Mouse (Mus musculus) small intestine, adult 2 months (tissue): ENCODE measurements around the gene Efna1.

Experiments used
- CTCF ChIP-seq: fragments of 200-500 bp; IDR thresholded peaks from 2 replicates; pipeline ENCODE4 v1.5.1; 2012; ENCODE audit warnings: low read depth, mild to moderate bottlenecking, control low read depth, inconsistent platforms, low read length, moderate library complexity, mixed read lengths; ENCODE audit not compliant: insufficient replicate concordance, insufficient read length; ENCODE audit errors: extremely low read depth
- POLR2A ChIP-seq: fragments of 200-500 bp; IDR thresholded peaks from 2 replicates; pipeline ENCODE4 v1.6.1; 2012; ENCODE audit warnings: low read depth, mild to moderate bottlenecking, control low read depth, inconsistent platforms, low read length, moderate library complexity

- no peak for TF ChIP-seq POLR2A
- TF ChIP-seq CTCF = no peak
Measured at GRCm38 (mm10) chr3:89315930-89316831, 35.2 kb upstream of the Efna1 start.
